Mouse (Mus musculus) embryo, embryonic 11.5 days (tissue): ENCODE measurements around the gene Cd36.
A peak's percentile ranks its signal among the peaks of the same experiment; 100 is the strongest.

ENCODE experiments used
- DNase-seq: peaks from one replicate; pipeline ENCODE4 v3.0.0-alpha.2; 2012; ENCODE audit warnings: low read depth, low spot score

Cd36 gene

GRCm38 (mm10) chr5:17806774-17807377 is 81.7 kb downstream of the Cd36 start:
- DNase-seq, result no peak

DNA sequence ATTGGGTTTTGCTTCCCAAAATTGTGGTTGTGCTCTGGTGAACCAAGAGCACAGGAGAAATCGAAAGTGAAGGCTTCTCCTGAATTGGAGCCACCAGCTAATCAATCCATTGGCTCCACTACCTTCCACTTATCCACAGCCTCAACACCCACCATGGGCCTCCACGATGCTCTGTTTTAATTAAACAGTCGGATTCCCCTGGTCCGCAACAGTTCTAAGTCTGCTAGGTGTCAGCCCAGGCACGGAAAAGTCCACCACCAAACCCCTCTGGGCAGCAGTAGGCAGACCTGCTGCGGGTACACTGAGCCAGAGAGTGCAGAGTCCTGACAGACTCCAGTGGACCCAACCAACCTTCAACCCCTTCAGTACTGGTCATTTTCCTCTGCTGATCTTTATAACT is 112.0 kb downstream of the Cd36 start:
- DNase-seq, result peak; percentile 95

DNA sequence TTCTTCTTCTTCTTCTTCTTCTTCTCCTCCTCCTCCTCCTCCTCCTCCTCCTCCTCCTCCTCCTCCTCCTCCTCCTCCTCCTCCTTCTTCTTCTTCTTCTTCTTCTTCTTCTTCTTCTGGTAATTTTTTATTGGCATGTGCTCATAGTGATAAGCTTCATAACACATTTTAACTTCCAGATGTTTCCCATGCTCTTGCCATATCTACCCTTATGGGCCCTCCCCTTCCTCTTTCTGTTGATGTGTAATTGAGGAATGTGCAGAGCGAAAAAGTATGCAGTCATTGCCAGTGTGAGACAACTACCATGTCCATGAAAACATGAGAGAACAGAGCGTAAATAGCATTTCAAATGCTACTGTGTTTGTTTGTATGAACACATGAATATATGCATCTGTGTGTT is 118.3 kb downstream of the Cd36 start:
- DNase-seq, result no peak

DNA sequence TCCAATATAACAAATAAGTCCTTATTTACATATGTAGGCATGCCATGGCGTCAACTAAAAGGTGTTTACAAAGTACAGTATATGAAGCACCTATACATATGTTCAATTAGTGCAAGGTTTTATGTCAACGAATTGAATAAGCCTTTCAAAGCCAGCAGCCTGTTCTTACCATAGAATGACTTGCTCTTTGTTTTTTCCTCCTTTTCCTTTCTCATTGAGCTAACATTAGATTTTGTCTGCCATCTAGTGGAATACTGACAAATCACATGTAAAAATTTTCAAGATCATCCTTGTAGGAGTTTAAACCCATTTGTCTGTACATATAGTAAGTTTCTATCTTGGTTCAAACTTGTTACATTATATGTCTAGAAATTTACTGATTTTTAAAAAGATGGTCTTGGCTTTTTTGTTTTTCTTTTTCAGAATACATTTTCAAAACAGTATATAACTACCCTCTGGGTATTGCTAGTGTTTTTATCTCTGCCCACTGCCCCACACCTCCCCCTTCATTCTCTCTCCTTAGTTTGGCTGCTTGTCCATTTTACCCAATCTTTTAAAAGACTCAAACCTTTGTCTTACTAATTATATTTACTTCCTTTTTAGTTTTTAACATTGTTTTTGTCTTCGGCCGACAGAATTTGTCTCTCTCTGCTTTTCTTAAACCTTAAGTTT is 122.5 kb downstream of the Cd36 start:
- DNase-seq, result peak; percentile 45

GRCm38 (mm10) chr5:17753471-17754005 is 135.1 kb downstream of the Cd36 start:
- no peak for DNase-seq

DNA sequence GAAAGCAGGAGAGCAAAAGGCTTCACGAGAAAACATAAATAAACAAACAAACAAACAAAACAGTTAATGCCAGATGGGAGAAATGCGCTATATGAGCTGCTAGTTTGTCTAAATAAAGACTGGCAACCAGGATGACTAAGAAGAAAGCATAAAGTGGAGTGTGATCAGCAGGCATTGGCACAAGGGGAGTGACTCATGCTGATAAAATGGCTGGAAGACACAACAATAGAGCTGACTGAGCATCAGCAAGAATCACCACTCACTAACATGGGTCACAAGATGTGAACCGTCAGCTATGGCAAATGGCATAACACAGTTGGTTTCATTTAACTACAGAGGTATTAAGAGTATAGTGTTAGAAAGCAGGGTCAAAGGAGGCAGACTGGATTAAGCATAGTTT is 140.3 kb downstream of the Cd36 start:
- no peak for DNase-seq

- DNase-seq, result peak; percentile 32
These were observed 141.5 kb downstream of the Cd36 start for GRCm38 (mm10) chr5:17747143-17747542.

DNA sequence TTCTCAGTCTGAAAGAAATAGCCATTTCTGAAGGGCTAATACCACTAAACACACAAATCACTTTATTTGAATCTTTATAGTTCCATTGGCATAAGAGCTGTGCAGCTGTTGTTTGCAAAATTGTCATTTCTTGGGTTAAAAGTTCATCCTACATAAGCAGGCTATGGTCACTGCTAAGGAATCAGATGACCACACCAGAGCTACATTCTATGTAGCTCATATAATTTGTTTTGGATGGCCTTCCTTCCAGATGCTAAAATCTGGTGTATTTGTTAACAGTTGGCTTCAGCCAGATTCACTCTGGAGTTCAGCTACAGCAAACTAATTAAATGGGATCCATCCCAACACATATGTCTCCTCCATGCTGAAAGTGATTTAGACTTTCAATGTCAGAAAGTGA is 142.1 kb downstream of the Cd36 start:
- no peak for DNase-seq

- DNase-seq, result no peak
These were observed 148.8 kb downstream of the Cd36 start for GRCm38 (mm10) chr5:17739805-17740204.
